Mouse (Mus musculus): ENCODE data around the gene Srgap1.

GRCm38 (mm10) chr10:121919016-121919415 lies 128.1 kb downstream of the Srgap1 start:
- TF ChIP-seq CTCF (IDR thresholded peaks at IDR 0.05), result no peak
- no peak for TF ChIP-seq EP300 (IDR thresholded peaks at IDR 0.05)
